Mouse (Mus musculus): ENCODE results near the gene Wasf3. TPM values are rescaled to one million over a fixed set of nuclear protein-coding genes. Genes with fewer than 3 reads are reported as not detected.
"Not testable (repeated sequence)": the region's sequence is repeated elsewhere in the genome, so short reads cannot be mapped to it uniquely, and the experiment has no call there.

The Wasf3 gene
- total RNA-seq, 2 experiments from 2014 or later: 1.2 TPM

DNA sequence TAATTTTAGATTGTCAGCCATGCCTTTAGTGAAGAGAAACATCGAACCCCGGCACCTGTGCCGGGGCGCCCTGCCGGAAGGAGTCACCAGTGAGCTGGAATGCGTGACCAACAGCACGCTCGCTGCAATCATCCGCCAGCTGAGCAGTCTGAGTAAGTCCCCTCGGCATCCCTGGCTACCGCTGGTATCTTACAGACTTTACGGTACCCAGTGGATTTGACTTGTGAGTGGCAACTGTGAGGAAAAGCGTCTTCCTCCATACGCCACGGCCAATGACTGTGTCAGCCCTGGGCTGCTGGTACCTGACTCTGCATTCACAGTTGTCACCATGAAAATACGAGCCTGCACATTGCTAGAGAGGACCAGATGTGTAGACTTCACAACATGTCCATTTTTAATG is 50.5 kb downstream of the Wasf3 start:
- no peak for DNase-seq
- intact Hi-C loops (cut with DNase I; ENCODE audit: low total_unique reads): no loop called here

- DNase-seq: no peak
- intact Hi-C loops (cut with DNase I; ENCODE audit: low total_unique reads): no loop called here
Observed at GRCm38 (mm10) chr5:146436796-146437195, 52.0 kb downstream of the Wasf3 start.

DNA sequence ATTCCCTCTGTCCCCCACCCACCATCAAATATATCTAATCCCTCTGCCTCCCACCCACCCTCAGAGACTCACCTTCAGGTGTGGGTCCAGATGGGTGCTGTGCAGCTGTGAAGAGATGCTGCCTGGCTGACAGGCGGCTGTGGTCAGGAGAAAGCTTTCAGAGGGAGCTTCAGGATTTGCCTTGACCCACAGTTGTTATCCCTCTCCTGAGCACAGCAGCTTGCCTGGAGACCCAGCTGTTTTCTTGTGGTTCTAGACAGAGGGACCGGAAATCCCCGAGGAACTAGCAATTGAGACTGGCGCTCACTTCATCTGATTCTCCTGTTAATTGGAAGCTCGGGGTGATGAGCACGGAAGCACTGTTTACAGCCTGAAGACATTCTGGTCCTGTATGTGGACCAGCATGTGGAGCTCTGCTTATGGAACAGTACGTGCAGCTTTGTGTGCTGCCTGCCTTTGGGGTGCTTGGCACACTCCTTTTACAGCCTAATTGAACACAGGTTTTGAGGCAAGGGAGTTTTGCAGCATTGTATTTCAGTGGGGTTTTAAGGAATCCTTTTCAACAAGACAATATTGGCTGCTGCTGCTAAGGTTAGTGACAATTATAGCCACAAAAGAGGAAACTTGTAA is 54.5 kb downstream of the Wasf3 start:
- DNase-seq: no peak
- intact Hi-C loops (cut with DNase I; ENCODE audit: low total_unique reads): no loop called here

- intact Hi-C loops (cut with DNase I; ENCODE audit: low total_unique reads): no loop called here
- DNase-seq: no peak
Observed at GRCm38 (mm10) chr5:146440273-146440672, 55.5 kb downstream of the Wasf3 start.

DNA sequence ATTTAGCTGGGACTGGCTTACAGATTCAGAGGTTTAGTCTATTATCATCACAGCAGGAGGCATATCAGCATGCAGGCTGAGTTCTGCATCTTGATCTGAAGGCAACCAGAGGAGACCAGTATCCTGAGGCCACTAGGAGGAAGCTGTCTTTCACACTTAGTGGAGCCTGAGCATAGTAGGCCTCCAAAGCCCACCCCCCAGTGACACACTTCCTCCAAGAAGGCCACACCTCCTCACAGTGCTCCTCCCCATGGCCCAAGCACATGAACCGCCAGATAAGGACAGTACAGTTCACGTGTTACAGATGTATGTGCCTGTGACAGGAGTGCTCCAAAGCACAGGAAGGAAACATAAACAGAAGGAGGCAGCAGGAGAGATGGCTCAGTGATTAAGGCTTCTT is 58.0 kb downstream of the Wasf3 start:
- no peak for DNase-seq
- intact Hi-C loops (cut with DNase I; ENCODE audit: low total_unique reads): no loop called here

- intact Hi-C loops (cut with DNase I; ENCODE audit: low total_unique reads): no loop called here
- no peak for DNase-seq
Observed at GRCm38 (mm10) chr5:146446633-146447032, 61.8 kb downstream of the Wasf3 start.

DNA sequence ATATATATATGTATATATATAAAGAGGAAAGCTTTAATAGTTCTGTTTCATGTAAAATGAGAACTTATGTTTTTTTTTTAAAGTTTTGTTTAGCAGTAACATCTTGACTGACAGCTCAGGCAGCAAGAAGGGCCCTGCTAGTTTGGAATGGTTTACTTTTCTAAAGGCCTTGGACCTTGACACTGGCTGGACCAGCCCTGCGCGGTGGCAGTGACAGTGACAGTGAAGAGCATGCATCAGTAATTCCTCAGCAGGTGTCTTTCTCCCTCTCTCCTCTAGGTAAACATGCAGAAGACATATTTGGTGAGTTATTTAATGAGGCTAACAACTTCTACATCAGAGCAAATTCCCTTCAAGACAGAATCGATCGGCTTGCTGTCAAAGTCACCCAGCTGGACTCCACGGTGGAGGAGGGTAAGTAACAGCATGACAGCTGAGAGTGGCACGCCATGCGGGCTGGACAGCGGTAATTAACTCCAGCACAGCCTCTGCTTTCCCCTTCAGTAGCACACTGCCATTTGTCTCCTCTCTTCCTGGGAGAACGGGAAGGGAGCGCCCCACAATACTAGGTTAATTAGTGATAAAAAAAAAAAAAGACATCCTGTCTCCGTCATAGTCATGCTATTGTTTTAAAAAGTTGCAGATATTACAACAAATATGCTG is 66.9 kb downstream of the Wasf3 start:
- intact Hi-C loops (cut with DNase I; ENCODE audit: low total_unique reads): no loop called here

DNA sequence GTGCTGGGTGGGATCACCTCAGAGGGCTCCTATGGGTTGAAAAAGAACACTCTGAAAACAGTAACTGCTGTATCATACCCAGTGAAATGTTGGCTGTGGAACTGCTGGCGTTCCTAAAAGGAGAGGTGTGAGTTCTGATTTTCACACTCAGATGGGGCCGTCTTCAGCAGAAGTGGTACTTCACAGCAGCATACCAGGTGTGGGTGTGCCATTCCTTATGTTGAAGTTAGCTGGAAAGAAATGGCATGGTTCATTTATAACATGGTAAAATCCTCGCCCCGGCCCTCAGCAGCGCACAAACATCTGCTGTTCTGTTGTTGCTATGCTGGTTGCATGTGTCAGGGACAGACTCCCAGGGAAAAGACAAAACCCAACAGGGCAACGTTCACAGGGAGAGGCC is 68.8 kb downstream of the Wasf3 start:
- no peak for DNase-seq
- intact Hi-C loops (cut with DNase I; ENCODE audit: low total_unique reads): no loop called here

More for the DNA sequence above, 66.9 kb downstream of the Wasf3 start:
- no peak for DNase-seq

- DNase-seq: no peak
- intact Hi-C loops (cut with DNase I; ENCODE audit: low total_unique reads): no loop called here
Observed at GRCm38 (mm10) chr5:146461612-146462011, 76.8 kb downstream of the Wasf3 start.

DNA sequence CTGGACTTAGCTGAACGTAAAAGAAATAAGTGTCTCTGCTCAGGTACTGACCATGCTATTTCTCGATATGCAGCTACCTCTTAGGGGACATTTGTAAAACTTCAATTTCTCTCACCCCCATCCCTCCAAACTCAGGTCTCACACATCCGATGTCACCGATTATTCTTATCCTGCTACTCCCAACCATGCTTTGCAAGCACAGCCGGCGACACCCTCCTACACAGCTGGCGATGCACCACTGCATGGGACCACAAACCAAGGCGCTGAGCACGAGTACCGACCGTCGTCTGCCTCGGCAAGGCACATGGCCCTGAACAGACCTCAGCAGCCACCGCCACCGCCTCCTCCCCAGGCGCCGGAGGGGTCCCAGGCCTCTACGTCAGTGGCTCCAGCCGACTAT is 81.9 kb downstream of the Wasf3 start:
- no peak for DNase-seq
- intact Hi-C loops (cut with DNase I; ENCODE audit: low total_unique reads): no loop called here

GRCm38 (mm10) chr5:146468311-146468710 is 83.5 kb downstream of the Wasf3 start:
- DNase-seq: no peak
- intact Hi-C loops (cut with DNase I; ENCODE audit: low total_unique reads): no loop called here

GRCm38 (mm10) chr5:146470821-146471220 is 86.0 kb downstream of the Wasf3 start:
- DNase-seq: no peak
- intact Hi-C loops (cut with DNase I; ENCODE audit: low total_unique reads): no loop called here

GRCm38 (mm10) chr5:146471311-146471710 is 86.5 kb downstream of the Wasf3 start:
- intact Hi-C loops (cut with DNase I; ENCODE audit: low total_unique reads): no loop called here
- DNase-seq: no peak

DNA sequence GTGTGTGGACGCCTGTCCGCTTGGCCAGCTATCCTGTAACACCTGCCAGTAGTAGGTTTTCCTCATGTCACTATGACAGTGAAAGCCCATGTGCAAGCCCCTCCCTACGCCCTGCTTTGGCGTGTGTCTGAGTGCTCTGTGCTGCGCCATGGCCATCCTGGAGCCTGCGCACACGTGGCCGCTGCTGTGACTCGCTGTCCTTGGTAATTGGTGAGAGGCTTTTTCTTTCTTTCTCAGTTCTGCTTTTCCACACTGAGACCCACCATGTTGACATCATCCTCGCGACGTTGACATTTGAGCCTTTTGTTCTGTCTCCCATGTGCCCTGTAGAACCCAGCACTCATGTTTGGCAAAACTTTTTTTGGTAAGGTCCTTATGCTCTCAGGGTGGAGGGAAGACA is 87.0 kb downstream of the Wasf3 start:
- DNase-seq: no peak
- intact Hi-C loops (cut with DNase I; ENCODE audit: low total_unique reads): no loop called here

GRCm38 (mm10) chr5:146479564-146479963 is 94.8 kb downstream of the Wasf3 start:
- intact Hi-C loops (cut with DNase I; ENCODE audit: low total_unique reads); DNase-seq: not testable (repeated sequence)

- intact Hi-C loops (cut with DNase I; ENCODE audit: low total_unique reads); DNase-seq: not testable (repeated sequence)
Observed at GRCm38 (mm10) chr5:146481665-146482064, 96.9 kb downstream of the Wasf3 start, which contains the start of gene Gm6408. Gene Gm6408 (plus strand): TSS chr5:146481965.

DNA sequence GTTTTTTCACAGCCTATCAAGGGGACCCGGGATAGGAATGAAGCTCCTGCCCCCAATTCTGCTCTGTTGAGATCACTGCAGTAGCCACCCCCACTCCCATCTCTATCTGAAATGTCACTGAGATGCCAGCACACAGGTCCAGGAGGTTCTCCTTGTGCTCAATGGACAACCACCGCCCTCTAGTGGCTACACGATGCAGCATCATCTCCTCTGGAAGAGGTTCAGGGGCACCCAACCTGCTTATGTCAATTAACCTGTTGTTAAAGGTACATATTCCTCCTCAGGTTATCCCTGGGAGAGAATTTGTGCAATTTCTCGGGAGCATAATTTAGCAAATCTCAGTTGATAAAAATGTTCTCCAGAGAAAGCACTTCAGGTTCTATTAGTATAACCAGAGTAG is 104.2 kb downstream of the Wasf3 start:
- intact Hi-C loops (cut with DNase I; ENCODE audit: low total_unique reads): not testable (repeated sequence)
- DNase-seq: peak; percentile 6

DNA sequence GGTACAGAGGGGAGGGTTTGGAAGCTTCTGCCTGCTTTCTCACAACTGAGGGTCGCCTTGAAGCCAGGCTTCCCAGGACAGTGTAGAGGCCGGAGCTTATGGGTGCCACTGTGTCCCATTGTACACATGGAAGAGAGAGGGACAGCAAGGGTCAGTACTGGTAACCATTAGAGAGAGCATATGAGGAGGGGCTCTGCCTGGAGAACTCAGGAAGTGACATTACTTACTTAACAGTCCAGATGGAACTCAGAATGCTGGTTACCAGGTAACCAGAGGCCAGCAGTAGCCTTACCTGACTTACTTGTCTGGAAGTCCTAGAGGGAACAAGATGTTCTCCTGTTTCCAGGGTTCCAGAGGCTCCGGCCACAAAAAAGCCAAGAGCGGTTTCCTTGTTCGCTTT is 106.3 kb downstream of the Wasf3 start, which contains the start of gene Gm6370:
Gene Gm6370, plus strand, starts transcription at position 301 of the 400 bp plus-strand sequence.
- DNase-seq; intact Hi-C loops (cut with DNase I; ENCODE audit: low total_unique reads): not testable (repeated sequence)

DNA sequence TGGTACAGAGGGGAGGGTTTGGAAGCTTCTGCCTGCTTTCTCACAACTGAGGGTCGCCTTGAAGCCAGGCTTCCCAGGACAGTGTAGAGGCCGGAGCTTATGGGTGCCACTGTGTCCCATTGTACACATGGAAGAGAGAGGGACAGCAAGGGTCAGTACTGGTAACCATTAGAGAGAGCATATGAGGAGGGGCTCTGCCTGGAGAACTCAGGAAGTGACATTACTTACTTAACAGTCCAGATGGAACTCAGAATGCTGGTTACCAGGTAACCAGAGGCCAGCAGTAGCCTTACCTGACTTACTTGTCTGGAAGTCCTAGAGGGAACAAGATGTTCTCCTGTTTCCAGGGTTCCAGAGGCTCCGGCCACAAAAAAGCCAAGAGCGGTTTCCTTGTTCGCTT is 117.3 kb downstream of the Wasf3 start, which contains the start of gene 4930449I24Rik:
Gene 4930449I24Rik, plus strand, starts transcription at position 301 of the 400 bp plus-strand sequence.
- intact Hi-C loops (cut with DNase I; ENCODE audit: low total_unique reads); DNase-seq: not testable (repeated sequence)

DNA sequence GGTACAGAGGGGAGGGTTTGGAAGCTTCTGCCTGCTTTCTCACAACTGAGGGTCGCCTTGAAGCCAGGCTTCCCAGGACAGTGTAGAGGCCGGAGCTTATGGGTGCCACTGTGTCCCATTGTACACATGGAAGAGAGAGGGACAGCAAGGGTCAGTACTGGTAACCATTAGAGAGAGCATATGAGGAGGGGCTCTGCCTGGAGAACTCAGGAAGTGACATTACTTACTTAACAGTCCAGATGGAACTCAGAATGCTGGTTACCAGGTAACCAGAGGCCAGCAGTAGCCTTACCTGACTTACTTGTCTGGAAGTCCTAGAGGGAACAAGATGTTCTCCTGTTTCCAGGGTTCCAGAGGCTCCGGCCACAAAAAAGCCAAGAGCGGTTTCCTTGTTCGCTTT is 129.0 kb downstream of the Wasf3 start, which contains the start of gene Gm3402:
Gene Gm3402, plus strand, starts transcription at position 301 of the 400 bp plus-strand sequence.
- intact Hi-C loops (cut with DNase I; ENCODE audit: low total_unique reads): not testable (repeated sequence)

More for the DNA sequence above, 129.0 kb downstream of the Wasf3 start, which contains the start of gene Gm3402:
- not testable (repeated sequence) for DNase-seq

Measured in gastrocnemius, postnatal 14 days (tissue).